Mouse (Mus musculus): ENCODE data around the gene Kat5.

Gene Kat5

GRCm38 (mm10) chr19:5609547-5610404 is at the start of gene Kat5:
Kat5 (minus strand) TSS chr19:5610237.
- peak; percentile 85 for DNase-seq (ENCODE audit: low read depth, low spot score)

GRCm38 (mm10) chr19:5654720-5655298 is 44.8 kb upstream of the Kat5 start:
- no peak for DNase-seq (ENCODE audit: low read depth, low spot score)

GRCm38 (mm10) chr19:5653969-5654719 is 44.1 kb upstream of the Kat5 start:
- no peak for DNase-seq (ENCODE audit: low read depth, low spot score)

DNA sequence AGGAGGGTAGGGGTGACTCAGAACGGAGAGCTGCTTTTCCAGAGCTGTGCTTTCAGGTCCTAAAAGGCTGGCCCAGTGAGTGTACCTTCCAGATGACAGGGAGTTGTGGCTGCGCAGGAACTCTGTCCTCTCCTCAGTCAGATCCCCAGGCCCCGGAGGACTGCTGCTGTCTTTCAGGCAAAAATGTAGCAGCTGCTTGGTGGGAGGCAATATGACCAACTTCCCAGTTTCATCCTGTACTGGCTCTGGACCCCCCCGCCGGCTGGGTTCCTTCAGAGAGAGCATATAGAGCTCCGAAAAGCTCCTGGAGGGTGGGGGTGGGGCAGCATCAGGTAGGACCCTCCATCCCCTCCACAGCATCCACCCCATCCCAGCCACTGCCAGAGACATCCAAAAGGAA is 42.5 kb upstream of the Kat5 start:
- DNase-seq (ENCODE audit: low read depth, low spot score), result no peak

DNA sequence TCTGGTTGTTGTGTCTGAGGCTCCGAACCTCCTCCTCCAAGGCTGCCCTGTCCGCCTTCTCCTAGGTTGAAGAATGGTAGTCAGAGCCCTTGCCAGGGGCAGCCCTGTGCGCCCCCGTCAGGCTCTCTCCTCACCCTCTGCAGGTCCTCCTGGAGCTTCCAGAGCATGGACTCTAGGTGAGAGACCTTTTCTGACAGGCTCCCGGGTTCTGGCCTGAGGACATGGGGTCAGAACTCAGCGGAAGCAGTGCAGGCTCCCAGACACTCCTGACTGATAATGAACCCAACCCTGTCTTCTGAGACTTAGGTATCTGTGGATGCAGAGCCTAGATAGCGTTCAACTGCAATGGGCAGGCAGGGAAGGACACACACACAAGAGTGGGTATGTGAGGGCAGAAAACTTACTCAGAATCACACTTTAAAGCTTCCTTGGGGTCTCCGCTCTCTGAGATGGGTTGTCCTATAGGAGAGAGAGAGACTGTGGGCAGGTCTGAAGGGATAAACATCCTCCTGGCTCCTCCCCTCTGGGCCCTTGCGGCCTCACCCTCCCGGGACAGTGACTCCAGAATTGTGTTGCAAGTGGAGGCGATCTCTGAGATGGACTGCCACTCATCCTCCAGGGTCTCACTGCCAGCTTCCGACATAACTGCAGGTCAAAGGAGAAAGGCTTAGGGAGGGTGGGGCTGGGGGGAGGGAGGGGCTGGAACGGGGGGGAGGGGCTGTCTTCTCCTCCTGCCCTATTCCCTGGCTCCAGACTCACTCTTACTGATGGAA is 41.7 kb upstream of the Kat5 start:
- no peak for DNase-seq (ENCODE audit: low read depth, low spot score)

DNA sequence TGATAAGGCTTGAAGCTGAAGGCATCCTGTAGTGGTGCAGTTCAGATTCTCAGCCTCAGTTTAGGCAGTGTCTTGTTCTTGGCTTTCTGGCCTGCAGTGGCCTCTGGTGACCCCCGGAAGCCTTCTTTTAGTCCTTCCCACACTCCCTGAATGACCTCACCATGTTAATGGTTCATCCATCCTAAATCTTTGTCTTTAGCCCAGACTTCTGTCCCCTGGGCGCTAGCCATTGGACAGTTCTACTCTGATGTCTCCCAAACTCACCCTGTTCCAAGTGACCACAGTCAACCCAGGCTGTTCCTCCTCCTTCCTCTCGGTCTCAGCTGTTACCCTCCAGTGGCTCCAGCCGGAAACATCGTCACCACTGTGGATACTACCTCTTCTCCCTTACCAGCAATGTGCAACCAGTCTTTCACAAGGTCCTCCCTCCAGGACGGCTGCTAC is 39.3 kb upstream of the Kat5 start:
- DNase-seq (ENCODE audit: low read depth, low spot score), result no peak

DNA sequence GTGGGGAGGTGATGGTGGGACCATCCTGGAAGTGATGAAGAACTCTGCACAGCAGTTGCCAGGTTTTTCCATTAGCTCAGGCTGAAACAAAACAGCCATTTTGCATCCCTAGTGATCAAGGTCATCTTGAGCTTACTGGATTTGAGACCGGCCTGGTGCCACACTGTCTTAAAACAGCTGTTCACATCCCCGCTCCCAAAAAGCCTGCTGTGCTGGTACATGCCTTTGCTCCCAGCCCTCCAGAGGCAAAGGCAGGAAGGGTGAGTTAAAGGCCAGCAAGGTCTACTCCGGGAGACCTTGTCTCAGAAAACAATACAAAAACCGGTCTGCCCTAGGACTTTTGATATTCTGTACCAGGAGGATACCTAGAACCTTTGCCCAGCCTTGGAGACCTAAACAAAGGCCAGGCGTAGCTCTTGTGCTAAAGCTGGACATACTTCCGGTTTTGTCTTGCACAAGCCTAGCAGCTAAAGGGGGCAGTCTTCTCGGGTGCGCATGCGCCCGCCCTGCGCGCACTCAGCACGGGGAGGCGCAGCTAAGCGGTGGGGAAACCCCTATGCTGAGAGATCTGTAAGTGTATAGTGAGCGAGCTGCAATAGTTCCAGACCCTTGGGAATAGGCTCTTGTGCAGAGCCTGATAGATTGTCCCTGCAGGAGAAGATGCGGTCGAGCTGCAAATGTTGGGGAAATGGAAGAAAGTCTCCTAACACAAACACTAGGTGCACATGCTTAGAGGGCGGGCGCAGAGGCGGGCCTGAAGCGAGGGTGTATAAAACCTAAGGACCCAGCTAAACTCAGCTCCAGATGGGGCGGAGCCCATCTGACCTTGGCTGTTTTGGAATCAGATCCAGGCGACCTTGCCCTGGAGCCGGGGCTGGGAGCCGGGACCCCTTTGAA is 38.6 kb upstream of the Kat5 start:
- peak; percentile 66 for DNase-seq (ENCODE audit: low read depth, low spot score)

GRCm38 (mm10) chr19:5647791-5648190 is 37.8 kb upstream of the Kat5 start:
- DNase-seq (ENCODE audit: low read depth, low spot score), result no peak

DNA sequence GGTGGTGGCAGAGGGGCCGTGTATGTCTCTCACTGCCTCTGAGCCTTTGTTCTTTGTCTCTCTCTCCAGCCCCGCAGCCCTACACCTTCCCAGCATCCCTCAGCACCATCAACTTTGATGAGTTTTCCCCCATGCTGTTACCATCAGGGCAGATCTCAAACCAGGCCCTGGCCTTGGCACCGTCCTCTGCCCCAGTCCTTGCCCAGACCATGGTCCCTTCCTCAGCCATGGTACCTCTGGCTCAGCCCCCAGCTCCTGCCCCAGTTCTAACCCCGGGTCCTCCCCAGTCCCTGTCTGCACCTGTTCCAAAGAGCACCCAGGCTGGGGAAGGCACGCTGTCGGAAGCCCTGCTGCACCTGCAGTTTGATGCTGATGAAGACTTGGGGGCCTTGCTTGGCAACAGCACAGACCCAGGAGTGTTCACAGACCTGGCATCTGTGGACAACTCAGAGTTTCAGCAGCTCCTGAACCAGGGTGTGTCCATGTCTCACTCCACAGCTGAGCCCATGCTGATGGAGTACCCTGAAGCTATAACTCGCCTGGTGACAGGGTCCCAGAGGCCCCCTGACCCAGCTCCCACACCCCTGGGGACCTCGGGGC is 36.8 kb upstream of the Kat5 start:
- DNase-seq (ENCODE audit: low read depth, low spot score), result no peak

- no peak for DNase-seq (ENCODE audit: low read depth, low spot score)
Measured at GRCm38 (mm10) chr19:5645280-5645679, 35.2 kb upstream of the Kat5 start.

GRCm38 (mm10) chr19:5641641-5642040 is 31.6 kb upstream of the Kat5 start:
- DNase-seq (ENCODE audit: low read depth, low spot score), result no peak

- DNase-seq (ENCODE audit: low read depth, low spot score), result no peak
Measured at GRCm38 (mm10) chr19:5641021-5641420, 31.0 kb upstream of the Kat5 start.

DNA sequence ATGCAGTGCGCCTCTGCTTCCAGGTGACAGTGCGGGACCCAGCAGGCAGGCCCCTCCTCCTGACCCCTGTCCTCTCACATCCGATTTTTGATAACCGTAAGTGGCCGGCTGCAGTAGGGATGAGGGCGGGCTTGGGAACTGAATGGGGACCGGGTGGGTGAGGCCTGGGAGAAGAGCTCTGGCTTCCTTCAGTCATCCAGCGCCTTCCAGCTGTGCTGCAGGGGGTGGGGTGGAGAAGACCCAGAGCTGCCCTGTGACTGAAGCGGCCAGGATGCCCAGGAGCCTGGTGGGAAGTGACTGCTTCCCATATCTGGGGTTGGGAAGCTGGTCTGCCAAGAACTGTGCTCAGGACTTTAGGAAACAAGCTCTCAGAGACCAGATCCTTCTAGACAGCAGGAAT is 30.3 kb upstream of the Kat5 start:
- DNase-seq (ENCODE audit: low read depth, low spot score), result no peak

- DNase-seq (ENCODE audit: low read depth, low spot score), result no peak
Measured at GRCm38 (mm10) chr19:5638416-5639005, 28.5 kb upstream of the Kat5 start.

- peak; percentile 60 for DNase-seq (ENCODE audit: low read depth, low spot score)
Measured at GRCm38 (mm10) chr19:5637069-5638047, 27.3 kb upstream of the Kat5 start, which contains the start of gene Rela. Rela (plus strand) TSS chr19:5637483.

DNA sequence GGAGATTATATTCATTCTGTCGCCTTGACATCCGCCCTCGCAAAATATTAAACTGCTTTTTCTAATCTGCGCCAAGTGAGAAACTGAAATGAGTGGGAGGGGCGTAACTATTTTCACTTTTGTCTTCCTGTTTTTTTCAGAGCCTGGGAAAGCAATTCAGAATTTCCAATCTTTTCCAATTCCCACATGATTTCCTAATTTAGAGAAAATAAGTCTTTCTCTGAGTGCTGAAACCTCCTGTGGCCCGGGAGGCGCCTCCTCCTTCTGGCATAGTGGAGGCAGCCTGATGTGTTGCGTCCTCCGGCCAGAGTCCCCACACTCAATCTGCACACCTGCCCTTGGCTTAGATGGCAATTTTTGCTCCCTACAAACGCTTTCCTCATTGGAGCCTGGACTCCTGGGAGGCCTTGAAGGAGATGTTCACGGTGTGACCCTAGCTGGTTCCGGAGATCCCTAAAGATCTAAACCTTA is 26.6 kb upstream of the Kat5 start:
- DNase-seq (ENCODE audit: low read depth, low spot score), result no peak

GRCm38 (mm10) chr19:5636036-5636570 is 26.1 kb upstream of the Kat5 start:
- no peak for DNase-seq (ENCODE audit: low read depth, low spot score)

- no peak for DNase-seq (ENCODE audit: low read depth, low spot score)
Measured at GRCm38 (mm10) chr19:5632120-5632519, 22.1 kb upstream of the Kat5 start.
